Mouse (Mus musculus) stomach, embryonic 14.5 days (tissue): ENCODE data around the gene Phyhd1. TPM values are rescaled to one million over a fixed set of nuclear protein-coding genes. Genes with fewer than 3 reads are reported as not detected.

Experiments used
- ATAC-seq: fragments of 200-750 bp; cut with Nextera tagmentation; 2 replicates; pipeline ENCODE4 v1.8.0; 2017; ENCODE audit warnings: low read depth, moderate TSS enrichment; ENCODE audit not compliant: insufficient number of reproducible peaks, insufficient read depth, low FRiP score
- H3K27ac ChIP-seq: fragments of 300-500 bp; sonication (generic); 2 replicates; pipeline ENCODE4 v1.5.1; 2014; ENCODE audit warnings: mild to moderate bottlenecking, low read length, moderate library complexity, mixed read lengths
- H3K27me3 ChIP-seq: fragments of 300-500 bp; sonication (generic); 2 replicates; pipeline ENCODE4 v1.6.1; 2014; ENCODE audit warnings: low read length, control low read depth, mixed read lengths; ENCODE audit not compliant: control insufficient read depth, insufficient read depth
- H3K36me3 ChIP-seq: fragments of 300-500 bp; sonication (generic); 2 replicates; pipeline ENCODE4 v1.6.1; 2014; ENCODE audit warnings: mild to moderate bottlenecking, control low read depth, low read length, moderate library complexity, mixed read lengths; ENCODE audit not compliant: control insufficient read depth, insufficient read depth
- H3K4me1 ChIP-seq: fragments of 300-500 bp; sonication (generic); 2 replicates; pipeline ENCODE4 v1.6.1; 2014; ENCODE audit warnings: low read length, control low read depth, mixed read lengths; ENCODE audit not compliant: control insufficient read depth, insufficient read depth
- H3K4me2 ChIP-seq: fragments of 300-500 bp; sonication (generic); replicated peaks from 2 replicates; pipeline ENCODE4 v1.6.1; 2014; ENCODE audit warnings: low read depth, low read length, control low read depth
- H3K4me3 ChIP-seq: fragments of 300-500 bp; sonication (generic); 2 replicates; pipeline ENCODE4 v1.5.1; 2014; ENCODE audit warnings: low read depth, low read length, control low read depth
- H3K9ac ChIP-seq: fragments of 300-500 bp; sonication (generic); replicated peaks from 2 replicates; pipeline ENCODE4 v1.6.1; 2014; ENCODE audit warnings: low read depth, mild to moderate bottlenecking, control low read depth, low read length, moderate library complexity, mixed read lengths
- H3K9me3 ChIP-seq: fragments of 300-500 bp; sonication (generic); 2 replicates; pipeline ENCODE4 v1.6.1; 2016; ENCODE audit warnings: low read depth, low read length, control low read depth; ENCODE audit not compliant: control insufficient read depth
- WGBS: fragments of 180-500 bp; shearing (Covaris S2); extraction: QIAGEN DNeasy Blood & Tissue Kit; methylation state at CpG from one replicate; pipeline ENCODE4 v1.1.7; 2014; 5-methylcytosine and 5-hydroxymethylcytosine counted together
- polyA plus RNA-seq: library from polyadenylated mRNA; unstranded; fragments of >200 nt; fragmentation: Nextera tagmentation; extraction: Ambion mirVana; gene quantifications from 2 replicates; pipeline ENCODE4 v1.2.1, GENCODE M21; 2014

The Phyhd1 gene
- polyA plus RNA-seq, 1 experiment from 2014 or later: 16.2 TPM

DNA sequence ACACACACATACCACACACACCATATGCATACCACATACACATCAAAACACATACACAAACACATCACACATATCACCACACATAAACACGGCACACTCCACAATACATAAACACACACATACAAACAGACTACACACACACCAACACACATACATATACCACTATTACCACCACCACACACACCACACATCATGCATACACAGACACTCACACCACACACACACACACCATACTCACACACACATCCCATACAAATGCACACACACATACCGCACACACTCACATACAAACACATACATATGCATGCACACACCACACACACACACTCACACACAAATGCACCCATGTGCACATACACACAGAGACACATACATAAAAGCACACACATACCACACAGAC is 1.5 kb downstream of the Phyhd1 start:
- H3K9ac ChIP-seq: no peak overlapping the region
- WGBS: 100% methylated on average over 2 of the region's 2 CpGs
- H3K4me3 ChIP-seq: no peak overlapping the region
- no peaks in the 10 kb centered on the region for H3K27me3 ChIP-seq
- no peak overlapping the region for H3K4me2 ChIP-seq
- H3K4me1 ChIP-seq: peaks cover 37% of the 10 kb centered on the region
- no peak for ATAC-seq
- no peak overlapping the region for H3K27ac ChIP-seq
- no peaks in the 10 kb centered on the region for H3K9me3 ChIP-seq
- H3K36me3 ChIP-seq: peaks cover 15% of the 10 kb centered on the region

DNA sequence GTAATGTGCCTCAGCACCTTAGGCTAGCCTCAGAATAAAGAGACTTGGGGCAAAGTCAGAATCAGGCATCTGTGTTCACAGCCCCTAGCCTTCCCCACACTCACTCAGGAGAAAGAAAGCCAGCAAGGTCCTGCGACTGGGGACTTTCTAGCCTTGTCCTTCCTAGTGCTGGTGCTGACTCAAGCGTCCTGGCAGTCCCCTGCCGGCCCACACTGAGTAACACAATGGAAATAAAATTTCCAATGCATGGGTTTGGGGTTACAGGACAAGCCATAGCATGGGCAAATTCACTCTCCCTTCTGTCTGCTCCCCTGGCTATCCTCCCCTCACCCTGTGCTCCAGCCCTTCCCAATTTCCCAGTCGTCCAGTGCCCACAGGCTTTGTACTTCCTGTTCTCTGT is 2.4 kb downstream of the Phyhd1 start:
- Histone ChIP-seq H3K27ac (no peak overlapping the region), H3K4me3 (no peak overlapping the region), H3K4me2 (no peak overlapping the region), H3K27me3 (no peaks in the 10 kb centered on the region), H3K4me1 (peaks cover 33% of the 10 kb centered on the region), H3K36me3 (peaks cover 9% of the 10 kb centered on the region), H3K9me3 (no peaks in the 10 kb centered on the region), H3K9ac (no peak overlapping the region)
- 53% methylated on average over 4 of the region's 4 CpGs for WGBS
- ATAC-seq: no peak

DNA sequence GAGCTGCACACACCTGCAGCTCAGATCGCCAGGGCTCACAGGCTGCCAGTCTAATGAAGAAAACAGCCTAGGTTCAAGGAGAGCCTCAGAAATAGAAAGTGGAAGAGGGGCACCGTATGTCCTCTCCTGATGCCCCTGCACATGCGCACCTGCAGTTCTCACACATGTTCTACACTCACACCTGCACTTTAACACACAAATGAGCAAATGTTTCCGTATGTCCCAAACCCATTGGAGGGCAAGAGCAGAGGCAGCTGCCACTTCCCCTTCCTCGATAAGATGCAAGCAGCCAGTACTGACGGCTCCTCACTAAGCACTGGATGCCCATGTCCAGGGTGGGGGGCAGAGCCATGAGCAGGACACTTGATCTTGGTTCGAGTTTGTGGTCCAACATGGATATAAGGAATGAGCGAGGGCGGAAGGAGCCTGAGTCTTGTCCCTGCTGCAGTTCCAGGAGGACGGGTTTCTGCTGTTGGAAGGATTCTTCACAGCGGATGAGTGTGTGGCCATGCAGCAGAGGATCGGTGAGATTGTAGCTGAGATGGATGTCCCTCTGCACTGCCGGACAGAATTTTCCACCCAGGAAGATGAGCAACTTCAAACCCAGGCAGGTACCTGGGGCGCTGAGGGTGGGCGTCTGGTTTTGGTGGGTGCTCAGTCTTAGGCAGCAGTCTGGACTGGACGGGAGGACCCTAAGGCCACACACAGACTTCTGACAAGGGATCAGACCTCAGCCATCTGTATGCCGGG is 3.4 kb downstream of the Phyhd1 start:
- 0 out of 2 replicates have a peak, but pooled peaks cover under 1% of the 10 kb centered on the region for H3K36me3 ChIP-seq
- H3K4me2 ChIP-seq: no peak overlapping the region
- H3K27me3 ChIP-seq: no peaks in the 10 kb centered on the region
- no peaks in the 10 kb centered on the region for H3K9me3 ChIP-seq
- H3K27ac ChIP-seq: peak overlapping the region; percentile 77; the same call in 1 of the 2 replicates
- no peak overlapping the region for H3K9ac ChIP-seq
- no peak overlapping the region for H3K4me3 ChIP-seq
- ATAC-seq: no peak
- WGBS: 89% methylated on average over 17 of the region's 17 CpGs
- H3K4me1 ChIP-seq: peaks cover 33% of the 10 kb centered on the region

DNA sequence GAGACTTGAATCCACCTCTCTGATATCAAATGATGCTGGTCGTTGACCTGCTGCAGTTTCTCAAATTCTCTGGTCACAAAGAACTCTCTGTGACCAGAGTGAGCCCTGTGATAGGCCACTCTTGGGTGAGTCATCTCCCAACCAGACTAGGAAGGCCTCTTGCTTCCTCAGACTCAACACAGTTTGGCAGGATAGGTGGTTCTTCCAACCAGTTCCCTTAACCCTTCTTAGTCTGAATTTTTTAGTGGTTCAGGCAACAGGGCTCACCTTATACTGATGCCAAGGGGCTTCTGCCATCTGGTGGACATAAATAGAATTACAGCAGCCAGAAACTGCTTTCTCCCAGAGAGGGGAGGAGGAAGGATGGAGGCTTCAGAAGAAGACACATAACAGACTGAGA is 4.1 kb downstream of the Phyhd1 start:
- H3K36me3 ChIP-seq: no peaks in the 10 kb centered on the region
- H3K27ac ChIP-seq: peak overlapping the region; percentile 77; the same call in 1 of the 2 replicates
- H3K9me3 ChIP-seq: no peaks in the 10 kb centered on the region
- peak; percentile 84 for ATAC-seq
- peaks cover 27% of the 10 kb centered on the region for H3K4me1 ChIP-seq
- H3K4me3 ChIP-seq: no peak overlapping the region
- no peak overlapping the region for H3K9ac ChIP-seq
- H3K27me3 ChIP-seq: no peaks in the 10 kb centered on the region
- no peak overlapping the region for H3K4me2 ChIP-seq
- 26% methylated on average over 1 of the region's 1 CpGs for WGBS

DNA sequence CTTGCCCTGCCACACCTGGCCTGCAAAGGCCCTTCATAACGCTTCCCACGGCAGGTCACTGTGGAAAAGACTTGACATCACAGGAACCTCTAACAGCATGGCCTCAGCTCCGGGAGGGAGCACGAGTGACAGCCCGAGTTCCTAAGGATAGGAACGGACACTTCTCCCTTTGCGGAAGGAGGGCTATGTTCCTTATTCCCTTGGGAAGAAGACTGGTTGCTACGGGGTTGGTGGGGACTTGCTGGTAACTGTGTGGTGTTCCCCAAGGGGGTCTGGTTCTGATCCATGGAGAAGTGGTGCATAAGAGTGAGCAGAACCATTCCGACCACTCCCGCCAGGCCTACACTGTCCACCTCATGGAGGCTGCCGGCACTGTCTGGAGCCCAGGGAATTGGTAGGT is 14.7 kb downstream of the Phyhd1 start, which contains the start of gene Gm28038:
Gm28038 (plus strand) TSS at position 301 of the 400 bp plus-strand sequence.
- Histone ChIP-seq H3K27me3 (no peaks in the 10 kb centered on the region), H3K36me3 (no peaks in the 10 kb centered on the region; the same call in 1 of the 2 replicates), H3K4me1 (peaks cover 8% of the 10 kb centered on the region), H3K4me3 (no peak within 1 kb of the TSS), H3K27ac (no peak within 1 kb of the TSS), H3K9ac (no peak within 1 kb of the TSS), H3K4me2 (no peak within 1 kb of the TSS), H3K9me3 (no peaks in the 10 kb centered on the region)
- ATAC-seq: no peak
- WGBS: 89% methylated on average over 11 of the region's 11 CpGs

DNA sequence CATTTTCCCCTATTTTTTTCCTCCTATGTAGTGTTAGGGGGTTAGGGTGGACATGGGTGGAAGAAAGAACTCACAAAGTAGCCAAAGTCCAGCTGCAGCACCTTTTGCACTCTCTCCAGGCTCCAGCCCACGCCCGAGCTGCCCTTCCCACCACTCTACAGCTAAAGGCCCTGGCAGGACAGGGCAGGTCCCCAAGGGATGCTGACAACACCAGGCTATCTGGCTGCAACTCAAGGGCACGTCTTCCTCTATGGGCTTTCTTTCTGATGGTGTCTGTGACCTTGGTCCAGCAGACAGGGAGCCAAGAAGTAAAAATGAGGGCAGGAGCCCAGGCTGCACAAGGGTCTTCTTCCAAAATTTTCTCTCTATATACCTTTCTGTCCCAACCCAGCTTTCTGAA is 15.6 kb downstream of the Phyhd1 start:
- H3K4me2 ChIP-seq: no peak overlapping the region
- WGBS: 73% methylated on average over 3 of the region's 3 CpGs
- H3K36me3 ChIP-seq: no peaks in the 10 kb centered on the region; the same call in 1 of the 2 replicates
- no peaks in the 10 kb centered on the region for H3K9me3 ChIP-seq
- H3K4me3 ChIP-seq: no peak overlapping the region
- ATAC-seq: no peak
- H3K27me3 ChIP-seq: no peaks in the 10 kb centered on the region
- H3K27ac ChIP-seq: no peak overlapping the region
- no peak overlapping the region for H3K9ac ChIP-seq
- peaks cover 8% of the 10 kb centered on the region for H3K4me1 ChIP-seq

DNA sequence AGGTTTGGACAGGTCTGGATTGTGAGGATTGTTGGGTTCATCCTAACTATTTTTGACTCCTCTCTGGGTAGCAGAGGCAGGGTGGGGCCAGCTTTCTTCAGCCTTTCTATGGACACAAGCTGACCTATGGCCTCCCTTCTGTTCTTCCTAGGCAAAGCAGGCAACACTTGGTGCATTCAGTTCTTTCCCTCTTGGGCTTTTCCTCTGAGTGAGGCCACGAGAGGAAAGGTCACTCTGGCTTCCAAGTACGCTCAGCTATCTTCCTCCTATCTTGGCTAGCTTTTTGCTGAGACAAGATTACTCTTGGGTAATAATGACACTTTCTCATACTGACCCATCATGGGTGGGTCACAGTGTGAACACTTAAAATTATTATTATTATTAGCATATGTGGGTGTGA is 17.2 kb downstream of the Phyhd1 start:
- no peak for ATAC-seq
- no peaks in the 10 kb centered on the region for H3K36me3 ChIP-seq
- peaks cover 15% of the 10 kb centered on the region for H3K4me1 ChIP-seq
- H3K4me3 ChIP-seq: no peak overlapping the region
- H3K4me2 ChIP-seq: no peak overlapping the region
- 92% methylated on average over 2 of the region's 2 CpGs for WGBS
- no peaks in the 10 kb centered on the region for H3K27me3 ChIP-seq
- H3K27ac ChIP-seq: no peak overlapping the region
- no peak overlapping the region for H3K9ac ChIP-seq
- H3K9me3 ChIP-seq: no peaks in the 10 kb centered on the region

DNA sequence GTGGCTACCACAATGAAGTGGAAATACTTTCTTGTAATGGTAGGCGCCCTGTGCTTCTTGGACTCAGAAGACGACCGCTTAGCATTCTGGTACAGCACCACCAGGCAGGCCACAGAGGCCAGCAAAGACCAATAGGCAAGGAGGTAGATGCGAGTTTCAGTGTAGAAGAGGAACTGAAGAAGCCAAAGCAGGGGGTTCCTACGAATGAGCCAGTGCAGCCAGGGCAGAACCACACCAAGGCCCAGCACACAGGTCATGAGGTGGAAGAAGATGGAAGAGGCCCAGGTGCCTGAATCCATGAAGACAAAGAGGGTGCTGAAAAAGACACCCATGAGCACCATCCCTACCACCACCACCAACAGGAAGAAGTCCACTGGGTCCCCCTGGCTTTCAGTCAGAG is 19.0 kb downstream of the Phyhd1 start:
- 88% methylated on average over 5 of the region's 5 CpGs for WGBS
- H3K4me2 ChIP-seq: peak overlapping the region; percentile 78
- H3K36me3 ChIP-seq: no peaks in the 10 kb centered on the region
- no peaks in the 10 kb centered on the region for H3K9me3 ChIP-seq
- peak overlapping the region; percentile 89 for H3K9ac ChIP-seq
- H3K27ac ChIP-seq: no peak overlapping the region
- no peak for ATAC-seq
- peak overlapping the region; percentile 90; the same call in 1 of the 2 replicates for H3K4me3 ChIP-seq
- H3K4me1 ChIP-seq: peaks cover 15% of the 10 kb centered on the region
- no peaks in the 10 kb centered on the region for H3K27me3 ChIP-seq
